Mouse (Mus musculus): Measurements from ENCODE around the gene Wdr90.

GRCm38 (mm10) chr17:25844396-25844901 is 16.9 kb downstream of the Wdr90 start, which contains the start of gene Rhot2:
- TF ChIP-seq POLR2A (IDR thresholded peaks at IDR 0.05; ENCODE audit: borderline replicate concordance, low read depth, low read length) (no peak), CTCF (IDR thresholded peaks at IDR 0.05; ENCODE audit: low read depth, low read length) (no peak)
